Mouse (Mus musculus) heart, adult 10 weeks (tissue): ENCODE data around the gene Pou2f2. TPM values are rescaled to one million over a fixed set of nuclear protein-coding genes. Genes with fewer than 3 reads are reported as not detected.

ENCODE experiments used
- polyA plus RNA-seq: library from polyadenylated mRNA; stranded (reverse); fragments of 350-450 nt; fragmentation: Illumina TruSeq; extraction: RNeasy Lipid Tissue Mini Kit (QIAGEN cat#74804); gene quantifications from one replicate; pipeline ENCODE4 v1.2.3, GENCODE M21; 2014; ENCODE audit warnings: low read depth, low replicate concordance

Gene Pou2f2
- 0.84 TPM for polyA plus RNA-seq

GRCm38 (mm10) chr7:25179606-25180161 is at the start of gene Pou2f2:
Gene Pou2f2, minus strand, starts transcription at chr7:25179726.

GRCm38 (mm10) chr7:25221102-25221883 is 41.8 kb upstream of the Pou2f2 start, which contains the start of gene Zfp526:
Gene Zfp526, plus strand, starts transcription at chr7:25221425.

DNA sequence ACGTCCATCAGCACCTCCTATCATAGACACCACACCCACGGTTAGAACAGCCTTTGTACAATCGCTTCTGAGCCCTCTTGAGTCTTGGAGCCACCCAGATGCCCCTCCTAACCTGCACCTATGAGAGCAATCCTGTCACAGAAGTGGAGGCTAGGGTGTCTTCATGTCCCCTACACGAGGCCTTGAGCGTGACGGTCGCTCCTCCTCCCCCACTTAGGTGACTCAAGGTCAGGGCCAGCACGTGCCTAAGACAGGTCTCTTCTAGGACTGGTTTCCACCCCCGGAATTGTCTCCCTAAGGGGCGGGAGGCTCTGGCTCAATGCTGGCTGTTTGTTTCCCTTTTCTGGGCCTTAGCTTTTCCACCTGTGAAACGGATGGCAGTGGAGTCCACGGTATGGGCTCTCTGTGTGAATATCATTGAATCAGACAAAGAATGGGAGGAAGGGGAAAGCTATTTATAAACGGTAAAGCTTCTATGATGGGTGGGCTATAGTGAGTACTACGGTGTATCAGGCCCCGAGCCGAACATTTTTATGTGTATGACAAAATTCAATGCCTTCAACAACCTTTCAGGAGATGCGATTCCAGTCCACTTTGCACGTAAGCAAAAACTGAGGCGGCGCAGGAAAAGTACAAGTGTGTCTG is 41.1 kb upstream of the Pou2f2 start, which contains the start of gene Dedd2:
Gene Dedd2, minus strand, starts transcription at position 159 of the 645 bp plus-strand sequence.

DNA sequence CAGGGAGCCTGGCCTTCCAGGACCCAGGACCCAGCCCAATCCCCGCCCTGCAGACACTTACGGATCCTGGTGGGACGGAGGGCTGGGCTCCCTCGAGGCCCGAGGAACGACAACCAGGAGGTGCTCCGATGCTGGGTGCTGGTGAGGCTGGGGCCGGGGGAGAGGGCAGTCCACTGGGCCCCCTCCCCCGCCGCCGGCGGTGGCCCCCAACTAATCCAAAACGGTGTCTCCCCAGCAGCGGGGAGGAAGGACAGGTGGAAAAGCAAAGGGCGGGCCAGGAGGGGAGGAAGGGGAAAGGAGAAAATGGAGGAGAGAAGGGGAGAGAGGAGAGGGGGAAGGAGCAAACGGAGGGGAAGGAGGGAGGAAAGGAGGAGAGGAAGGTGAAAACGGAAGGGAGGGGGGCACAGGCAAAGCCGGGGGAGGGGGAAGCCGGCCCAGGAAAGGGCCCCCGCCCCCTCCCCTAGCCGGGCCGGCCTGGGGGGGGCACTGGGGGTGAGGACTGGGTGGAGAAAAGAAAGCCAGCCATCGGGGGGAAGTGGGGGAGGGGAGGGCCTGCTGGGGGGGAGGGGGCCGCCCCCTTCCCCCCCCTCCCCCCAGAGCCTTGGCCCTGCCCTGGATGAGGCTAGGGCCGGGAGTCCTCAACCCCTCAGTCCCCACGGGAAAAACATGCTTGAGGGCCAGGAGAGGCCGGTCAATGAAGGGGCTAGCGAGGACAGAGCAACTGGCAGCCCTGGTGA is 107.4 kb downstream of the Pou2f2 start, which contains the start of the genes Grik5 and Zfp574:
Gene Grik5, minus strand, starts transcription at position 368 of the 737 bp plus-strand sequence.
Gene Zfp574, plus strand, starts transcription at position 589 of the 737 bp plus-strand sequence.

Other genes with a start within 250 kb of the Pou2f2 start
- not detected for gene Gm4881, start 235.2 kb downstream of the Pou2f2 start, polyA plus RNA-seq
- gene Rabac1, start 207.0 kb downstream of the Pou2f2 start, polyA plus RNA-seq = 283 TPM
- 0.39 TPM for gene Atp1a3, start 173.8 kb downstream of the Pou2f2 start, polyA plus RNA-seq
- gene Grik5, start 107.4 kb downstream of the Pou2f2 start, polyA plus RNA-seq = 5.2 TPM
- gene Zfp574, start 107.2 kb downstream of the Pou2f2 start, polyA plus RNA-seq = 6.4 TPM
- gene Dedd2, start 40.9 kb upstream of the Pou2f2 start, polyA plus RNA-seq = 14.2 TPM
- gene Zfp526, start 41.7 kb upstream of the Pou2f2 start, polyA plus RNA-seq = 6.4 TPM
- gene Gsk3a, start 58.1 kb upstream of the Pou2f2 start, polyA plus RNA-seq = 67.0 TPM
- 10.7 TPM for gene Erf, start 71.0 kb upstream of the Pou2f2 start, polyA plus RNA-seq
- gene Cic, start 88.0 kb upstream of the Pou2f2 start, polyA plus RNA-seq = 47.8 TPM
- gene Pafah1b3, start 118.3 kb upstream of the Pou2f2 start, polyA plus RNA-seq = 2.6 TPM
- gene Prr19, start 121.7 kb upstream of the Pou2f2 start, polyA plus RNA-seq = not detected
- not detected for gene Tmem145, start 126.4 kb upstream of the Pou2f2 start, polyA plus RNA-seq
- gene Megf8, start 137.4 kb upstream of the Pou2f2 start, polyA plus RNA-seq = 19.9 TPM
- gene Cnfn, start 190.0 kb upstream of the Pou2f2 start, polyA plus RNA-seq = not detected
- 50.7 TPM for gene Lipe, start 219.0 kb upstream of the Pou2f2 start, polyA plus RNA-seq
- not detected for gene Cxcl17, start 233.2 kb upstream of the Pou2f2 start, polyA plus RNA-seq